Mouse (Mus musculus): ENCODE measurements around the gene Zbtb9. TPM values are rescaled to one million over a fixed set of nuclear protein-coding genes. Genes with fewer than 3 reads are reported as not detected.

Gene Zbtb9
- total and polyA plus RNA-seq, 2 experiments from 2014 or later, result 4.0 to 5.4 TPM

- H3K27ac ChIP-seq (ENCODE audit: low read depth), result no peak overlapping the region
- ATAC-seq (ENCODE audit: insufficient read depth, low read depth), result no peak
- TF ChIP-seq EP300 (IDR thresholded peaks at IDR 0.05; ENCODE audit: low read depth) (no peak), CTCF (IDR thresholded peaks at IDR 0.05; ENCODE audit: low read depth) (no peak)
- no peaks in the 10 kb centered on the region for H3K4me1 ChIP-seq (ENCODE audit: control insufficient read depth, insufficient read depth)
- no peak overlapping the region for H3K9ac ChIP-seq (replicated peaks; ENCODE audit: low read depth, low read length)
- peaks cover 25% of the 10 kb centered on the region for H3K36me3 ChIP-seq (replicated peaks; ENCODE audit: control insufficient read depth, insufficient read depth, low read length)
- no peak for DNase-seq (ENCODE audit: low spot score)
- no peak overlapping the region for H3K4me2 ChIP-seq (ENCODE audit: low read depth, low read length)
- no peak overlapping the region for H3K4me3 ChIP-seq (ENCODE audit: low read depth, low read length)
- 87% methylated on average over 20 of the region's 21 CpGs for WGBS
- H3K27me3 ChIP-seq (ENCODE audit: control insufficient read depth, insufficient read depth, low read length), result no peaks in the 10 kb centered on the region
- no peaks in the 10 kb centered on the region for H3K9me3 ChIP-seq (replicated peaks; ENCODE audit: control insufficient read depth, low read length)
Observed at GRCm38 (mm10) chr17:26961572-26962240, 11.3 kb upstream of the Zbtb9 start.

GRCm38 (mm10) chr17:26966993-26967392, 6.0 kb upstream of the Zbtb9 start:
- H3K9me3 ChIP-seq (replicated peaks; ENCODE audit: control insufficient read depth, low read length), result no peaks in the 10 kb centered on the region
- ATAC-seq (ENCODE audit: insufficient read depth, low read depth), result no peak
- H3K27ac ChIP-seq (ENCODE audit: low read depth), result no peak overlapping the region
- WGBS, result 85% methylated on average over 11 of the region's 11 CpGs
- no peak overlapping the region for H3K9ac ChIP-seq (replicated peaks; ENCODE audit: low read depth, low read length)
- H3K36me3 ChIP-seq (replicated peaks; ENCODE audit: control insufficient read depth, insufficient read depth, low read length), result peaks cover 17% of the 10 kb centered on the region; the same call in 1 of the 2 replicates
- no peaks in the 10 kb centered on the region for H3K27me3 ChIP-seq (ENCODE audit: control insufficient read depth, insufficient read depth, low read length)
- no peak overlapping the region for H3K4me2 ChIP-seq (ENCODE audit: low read depth, low read length)
- no peak overlapping the region for H3K4me3 ChIP-seq (ENCODE audit: low read depth, low read length)
- DNase-seq (ENCODE audit: low spot score), result no peak
- 0 out of 2 replicates have a peak, but pooled peaks cover 3% of the 10 kb centered on the region for H3K4me1 ChIP-seq (ENCODE audit: control insufficient read depth, insufficient read depth)
- TF ChIP-seq EP300 (IDR thresholded peaks at IDR 0.05; ENCODE audit: low read depth) (no peak), CTCF (IDR thresholded peaks at IDR 0.05; ENCODE audit: low read depth) (no peak)

GRCm38 (mm10) chr17:26967477-26967876, 5.5 kb upstream of the Zbtb9 start:
- H3K36me3 ChIP-seq (replicated peaks; ENCODE audit: control insufficient read depth, insufficient read depth, low read length), result peaks cover 17% of the 10 kb centered on the region; the same call in 1 of the 2 replicates

GRCm38 (mm10) chr17:26968200-26968611, 4.8 kb upstream of the Zbtb9 start:
- H3K27me3 ChIP-seq (ENCODE audit: control insufficient read depth, insufficient read depth, low read length), result no peaks in the 10 kb centered on the region
- TF ChIP-seq CTCF (IDR thresholded peaks at IDR 0.05; ENCODE audit: low read depth) (no peak), EP300 (IDR thresholded peaks at IDR 0.05; ENCODE audit: low read depth) (no peak)
- peaks cover 13% of the 10 kb centered on the region; the same call in 1 of the 2 replicates for H3K36me3 ChIP-seq (replicated peaks; ENCODE audit: control insufficient read depth, insufficient read depth, low read length)
- 79% methylated on average over 6 of the region's 6 CpGs for WGBS
- no peak overlapping the region for H3K4me3 ChIP-seq (ENCODE audit: low read depth, low read length)
- ATAC-seq (ENCODE audit: insufficient read depth, low read depth) (no peak), DNase-seq (ENCODE audit: low spot score) (no peak)
- H3K4me2 ChIP-seq (ENCODE audit: low read depth, low read length), result no peak overlapping the region
- H3K27ac ChIP-seq (ENCODE audit: low read depth), result no peak overlapping the region
- H3K9me3 ChIP-seq (replicated peaks; ENCODE audit: control insufficient read depth, low read length), result no peaks in the 10 kb centered on the region
- no peak overlapping the region for H3K9ac ChIP-seq (replicated peaks; ENCODE audit: low read depth, low read length)
- H3K4me1 ChIP-seq (ENCODE audit: control insufficient read depth, insufficient read depth), result 0 out of 2 replicates have a peak, but pooled peaks cover 7% of the 10 kb centered on the region

More at GRCm38 (mm10) chr17:26967477-26967876, 5.5 kb upstream of the Zbtb9 start:
- no peak overlapping the region for H3K9ac ChIP-seq (replicated peaks; ENCODE audit: low read depth, low read length)
- DNase-seq (ENCODE audit: low spot score) (no peak), ATAC-seq (ENCODE audit: insufficient read depth, low read depth) (no peak)
- no peak for TF ChIP-seq CTCF (IDR thresholded peaks at IDR 0.05; ENCODE audit: low read depth)
- no peak for TF ChIP-seq EP300 (IDR thresholded peaks at IDR 0.05; ENCODE audit: low read depth)
- 90% methylated on average over 6 of the region's 6 CpGs for WGBS
- no peaks in the 10 kb centered on the region for H3K9me3 ChIP-seq (replicated peaks; ENCODE audit: control insufficient read depth, low read length)
- 0 out of 2 replicates have a peak, but pooled peaks cover 6% of the 10 kb centered on the region for H3K4me1 ChIP-seq (ENCODE audit: control insufficient read depth, insufficient read depth)
- H3K27ac ChIP-seq (ENCODE audit: low read depth), result no peak overlapping the region
- no peak overlapping the region for H3K4me2 ChIP-seq (ENCODE audit: low read depth, low read length)
- H3K4me3 ChIP-seq (ENCODE audit: low read depth, low read length), result no peak overlapping the region
- no peaks in the 10 kb centered on the region for H3K27me3 ChIP-seq (ENCODE audit: control insufficient read depth, insufficient read depth, low read length)

- H3K4me2 ChIP-seq (ENCODE audit: low read depth, low read length), result no peak overlapping the region
- H3K9ac ChIP-seq (replicated peaks; ENCODE audit: low read depth, low read length), result no peak overlapping the region
- DNase-seq (ENCODE audit: low spot score), result no peak
- H3K36me3 ChIP-seq (replicated peaks; ENCODE audit: control insufficient read depth, insufficient read depth, low read length), result peaks cover 12% of the 10 kb centered on the region; the same call in 1 of the 2 replicates
- H3K27ac ChIP-seq (ENCODE audit: low read depth), result no peak overlapping the region
- no peaks in the 10 kb centered on the region for H3K9me3 ChIP-seq (replicated peaks; ENCODE audit: control insufficient read depth, low read length)
- no peak overlapping the region for H3K4me3 ChIP-seq (ENCODE audit: low read depth, low read length)
- H3K27me3 ChIP-seq (ENCODE audit: control insufficient read depth, insufficient read depth, low read length), result no peaks in the 10 kb centered on the region
- no peak for ATAC-seq (ENCODE audit: insufficient read depth, low read depth)
- H3K4me1 ChIP-seq (ENCODE audit: control insufficient read depth, insufficient read depth), result peaks cover 14% of the 10 kb centered on the region
- TF ChIP-seq EP300 (IDR thresholded peaks at IDR 0.05; ENCODE audit: low read depth) (no peak), CTCF (IDR thresholded peaks at IDR 0.05; ENCODE audit: low read depth) (no peak)
- 84% methylated on average over 6 of the region's 6 CpGs for WGBS
Observed at GRCm38 (mm10) chr17:26969257-26969656, 3.7 kb upstream of the Zbtb9 start.
